Mouse (Mus musculus) spleen, adult 2 months (tissue): Measurements from ENCODE around the gene Cpsf4l. TPM values are rescaled to one million over a fixed set of nuclear protein-coding genes. Genes with fewer than 3 reads are reported as not detected.

ENCODE experiments used
- DNase-seq, 2 experiments: peaks; one replicate each; pipeline versions ENCODE4 v3.0.0 to v3.0.0-alpha.2; 2012 to 2021; ENCODE audit warnings: low spot score in 2 of 2, low read depth in 1 of 2
- H3K27ac ChIP-seq: fragments of 200-500 bp; 2 replicates; pipeline ENCODE4 v1.5.1; 2012; ENCODE audit warnings: low read length, inconsistent platforms; ENCODE audit not compliant: insufficient read depth
- H3K27me3 ChIP-seq: fragments of 200-500 bp; 2 replicates; pipeline ENCODE4 v1.6.1; 2012; ENCODE audit warnings: mild to moderate bottlenecking, moderate library complexity, low read length, inconsistent platforms; ENCODE audit not compliant: control insufficient read depth, insufficient read depth
- H3K36me3 ChIP-seq: fragments of 200-500 bp; 2 replicates; pipeline ENCODE4 v1.6.1; 2012; ENCODE audit warnings: mild to moderate bottlenecking, low read length, inconsistent platforms; ENCODE audit not compliant: control insufficient read depth, insufficient read depth
- H3K4me1 ChIP-seq: fragments of 200-500 bp; 2 replicates; pipeline ENCODE4 v1.6.1; 2011; ENCODE audit warnings: inconsistent platforms; ENCODE audit not compliant: control insufficient read depth, insufficient read depth, insufficient read length
- H3K4me3 ChIP-seq: fragments of 200-500 bp; 2 replicates; pipeline ENCODE4 v1.5.1; 2011; ENCODE audit warnings: mild to moderate bottlenecking, inconsistent platforms; ENCODE audit not compliant: insufficient read depth, insufficient read length; ENCODE audit errors: extremely low read depth
- CTCF ChIP-seq: fragments of 200-500 bp; IDR thresholded peaks from 2 replicates; pipeline ENCODE4 v1.5.1; 2011; ENCODE audit warnings: mild to moderate bottlenecking, inconsistent platforms; ENCODE audit not compliant: insufficient read depth, insufficient read length, insufficient replicate concordance; ENCODE audit errors: extremely low read depth
- POLR2A ChIP-seq: fragments of 200-500 bp; IDR thresholded peaks from 2 replicates; pipeline ENCODE4 v1.6.1; 2011; ENCODE audit warnings: low read depth, low read length, inconsistent platforms
- WGBS: fragments of 180-500 bp; shearing (Covaris S2); methylation state at CpG from one replicate; pipeline ENCODE4 v1.1.7; 2018; 5-methylcytosine and 5-hydroxymethylcytosine counted together
- polyA plus RNA-seq: library from polyadenylated mRNA; depleted of rRNA; stranded (reverse); fragments of >200 nt; gene quantifications from 2 replicates; pipeline ENCODE4 v1.2.3, GENCODE M21; 2012

Gene Cpsf4l
- polyA plus RNA-seq, 1 experiment = not detected

GRCm38 (mm10) chr11:113726994-113727888 is 17.4 kb upstream of the Cpsf4l start:
- Histone ChIP-seq H3K27me3 (no peaks in the 10 kb centered on the region), H3K4me3 (no peak overlapping the region), H3K36me3 (peaks cover 15% of the 10 kb centered on the region), H3K4me1 (no peaks in the 10 kb centered on the region), H3K27ac (no peak overlapping the region)
- no peak for TF ChIP-seq POLR2A
- TF ChIP-seq CTCF = no peak
- no peak for DNase-seq
- 90% methylated on average over 14 of the region's 14 CpGs for WGBS

DNA sequence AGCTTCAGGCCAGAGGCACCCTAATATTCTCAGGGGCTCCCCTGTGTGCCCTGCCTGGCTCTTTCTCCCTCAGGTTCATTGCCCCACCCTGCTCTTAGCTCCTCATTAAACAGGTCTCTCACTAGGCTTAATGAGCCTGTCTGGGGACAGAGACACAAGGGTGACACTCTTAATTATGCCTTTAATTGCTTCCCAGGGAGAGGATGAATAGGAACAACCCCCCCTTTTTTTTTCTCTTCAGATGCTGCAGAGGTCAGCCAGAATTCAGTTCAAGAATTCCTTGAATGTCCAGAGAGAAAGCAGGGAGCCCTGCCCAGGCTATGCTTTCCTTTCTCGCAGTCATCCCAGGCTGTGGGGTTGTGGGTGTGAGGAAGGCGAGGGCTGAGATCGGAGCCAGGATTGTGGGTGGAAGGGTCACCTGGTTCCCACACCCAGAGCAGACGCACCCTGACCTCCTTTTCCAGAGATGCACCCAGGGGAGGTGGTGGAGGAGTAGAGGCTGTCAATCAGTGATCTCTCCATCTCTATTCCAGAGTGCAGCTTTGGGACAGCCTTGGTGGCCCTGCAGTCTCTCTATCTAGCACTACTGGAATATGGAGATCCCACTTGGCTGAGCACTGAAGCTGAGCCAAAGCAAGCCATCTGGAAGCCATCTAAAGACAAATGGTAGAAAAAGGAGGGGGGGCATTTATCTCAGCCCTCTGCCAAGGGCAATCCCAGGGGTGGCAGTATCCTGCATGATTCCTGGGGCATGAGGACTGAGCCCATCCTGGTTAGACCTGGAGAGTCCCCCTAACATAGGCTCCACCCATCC is 15.6 kb upstream of the Cpsf4l start:
- no peak for TF ChIP-seq POLR2A
- TF ChIP-seq CTCF = no peak
- H3K27ac ChIP-seq = no peak overlapping the region; the same call in 1 of the 2 replicates
- no peaks in the 10 kb centered on the region for H3K4me1 ChIP-seq
- 94% methylated on average over 4 of the region's 4 CpGs for WGBS
- H3K36me3 ChIP-seq = peaks cover 15% of the 10 kb centered on the region
- H3K27me3 ChIP-seq = no peaks in the 10 kb centered on the region
- H3K4me3 ChIP-seq = no peak overlapping the region
- no peak for DNase-seq

DNA sequence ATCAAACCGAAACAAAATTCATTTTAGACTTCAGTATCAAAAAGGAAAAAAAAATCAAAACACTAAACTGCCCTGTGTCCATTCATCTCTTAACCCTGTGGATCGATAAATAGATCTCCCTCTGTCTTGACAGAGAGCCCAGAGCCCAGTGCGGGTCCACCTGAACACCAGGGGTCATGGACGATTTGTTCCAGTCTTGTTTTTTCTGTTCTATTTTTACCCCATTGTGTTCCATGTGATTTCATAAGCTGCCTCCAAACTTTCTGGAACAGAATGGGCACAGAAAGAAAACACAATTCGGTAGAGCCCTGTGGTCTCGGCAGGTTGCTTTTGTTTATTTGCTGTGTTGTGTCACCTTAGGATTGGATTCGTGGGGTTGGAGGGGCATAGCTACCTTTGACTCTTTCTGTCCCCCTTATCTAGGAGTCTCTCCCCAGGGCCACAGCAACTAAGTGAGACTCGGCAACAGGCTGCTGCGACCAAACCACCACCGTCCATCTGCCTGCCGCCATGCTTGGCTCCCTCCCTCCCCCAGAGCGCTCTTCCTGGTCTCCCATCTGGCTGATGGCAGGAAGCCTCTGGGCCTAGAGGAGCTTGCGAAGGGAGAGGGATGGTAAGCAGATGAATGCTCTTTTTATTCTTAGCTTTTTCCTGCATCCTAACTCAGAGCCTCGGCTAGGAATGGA is 12.7 kb upstream of the Cpsf4l start:
- no peaks in the 10 kb centered on the region for H3K4me1 ChIP-seq
- WGBS = 81% methylated on average over 14 of the region's 14 CpGs
- H3K27me3 ChIP-seq = no peaks in the 10 kb centered on the region
- no peak overlapping the region for H3K27ac ChIP-seq
- no peak for DNase-seq
- TF ChIP-seq CTCF (no peak), POLR2A (no peak)
- peaks cover 2% of the 10 kb centered on the region; the same call in 1 of the 2 replicates for H3K36me3 ChIP-seq
- H3K4me3 ChIP-seq = no peak overlapping the region

DNA sequence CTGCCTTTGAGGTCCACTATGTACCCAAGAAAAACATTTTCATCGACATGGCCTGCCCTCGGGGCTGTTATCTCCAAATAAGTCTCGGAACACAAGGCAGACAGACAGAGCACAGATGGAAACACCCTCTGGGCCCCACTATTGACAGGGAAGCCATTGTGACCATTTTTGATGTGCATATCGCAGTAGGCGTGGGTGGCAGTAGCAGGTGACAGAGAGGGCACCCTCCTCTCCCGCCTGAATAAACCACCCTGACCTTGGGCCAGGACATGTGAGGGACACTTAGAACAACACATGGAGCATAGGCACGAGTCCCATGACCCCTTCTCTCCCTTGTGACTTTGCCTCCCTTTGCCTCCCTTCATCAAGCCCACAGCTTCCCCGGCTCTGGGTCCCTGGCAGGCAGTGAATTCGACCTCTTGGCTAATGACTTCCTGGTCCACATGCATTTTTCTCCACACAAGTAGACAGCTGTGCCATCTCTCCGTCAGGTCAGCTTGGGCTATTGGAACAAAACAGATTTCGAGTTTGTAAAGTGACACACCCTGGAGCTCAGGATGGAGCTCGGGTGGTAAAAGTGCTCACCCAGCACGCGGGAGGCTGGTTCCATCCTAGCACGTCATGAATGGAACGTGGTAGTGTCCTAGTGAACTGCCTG is 8.1 kb upstream of the Cpsf4l start:
- TF ChIP-seq CTCF = no peak
- TF ChIP-seq POLR2A = no peak
- Histone ChIP-seq H3K36me3 (no peaks in the 10 kb centered on the region), H3K4me1 (no peaks in the 10 kb centered on the region), H3K4me3 (no peak overlapping the region), H3K27me3 (no peaks in the 10 kb centered on the region), H3K27ac (no peak overlapping the region)
- no peak for DNase-seq
- WGBS = 81% methylated on average over 16 of the region's 16 CpGs

- no peak for DNase-seq
- H3K27me3 ChIP-seq = no peaks in the 10 kb centered on the region
- no peak overlapping the region for H3K27ac ChIP-seq
- no peak for TF ChIP-seq POLR2A
- no peak for TF ChIP-seq CTCF
- no peaks in the 10 kb centered on the region for H3K36me3 ChIP-seq
- 90% methylated on average over 2 of the region's 2 CpGs for WGBS
- no peaks in the 10 kb centered on the region for H3K4me1 ChIP-seq
- H3K4me3 ChIP-seq = no peak overlapping the region
Measured at GRCm38 (mm10) chr11:113716132-113716531, 6.3 kb upstream of the Cpsf4l start.

DNA sequence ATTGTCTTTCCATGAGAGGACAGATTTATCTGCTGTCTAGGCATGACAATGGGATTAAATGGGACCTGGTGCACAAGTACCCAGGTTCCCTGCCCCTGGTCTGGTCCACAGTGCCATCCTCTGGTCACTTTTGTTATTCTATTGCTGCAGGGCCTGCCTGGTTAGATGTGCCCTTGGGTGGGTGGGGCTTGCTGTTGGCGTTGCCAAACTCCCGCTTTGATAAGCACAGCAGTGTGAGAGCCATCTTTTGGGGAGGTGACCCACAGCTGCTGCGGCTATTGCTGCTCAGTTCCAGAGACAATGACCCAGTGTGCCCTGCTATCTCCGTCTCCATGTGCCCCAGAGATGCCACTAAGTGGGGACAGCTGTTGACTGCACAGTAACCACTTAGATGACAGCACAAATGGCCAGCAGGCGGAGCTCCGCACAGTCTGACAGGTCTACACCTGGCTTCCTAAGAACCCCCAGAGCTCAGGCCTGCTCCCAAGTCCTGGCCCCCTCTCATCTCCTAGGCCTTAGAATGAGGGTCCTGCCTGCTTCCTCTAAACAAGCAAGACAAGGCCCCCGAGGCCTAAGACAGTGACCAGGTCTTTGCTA is 5.4 kb upstream of the Cpsf4l start:
- Histone ChIP-seq H3K27me3 (no peaks in the 10 kb centered on the region), H3K4me3 (no peak overlapping the region), H3K36me3 (no peaks in the 10 kb centered on the region), H3K27ac (no peak overlapping the region), H3K4me1 (no peaks in the 10 kb centered on the region)
- 75% methylated on average over 7 of the region's 7 CpGs for WGBS
- TF ChIP-seq CTCF = no peak
- TF ChIP-seq POLR2A = no peak
- DNase-seq = no peak
